Mouse (Mus musculus) midbrain, postnatal 0 days (tissue): ENCODE measurements at regions not wholly inside any gene's neighbourhood (a gene's known extent, or its start where the extent isn't known, plus 50 kb on each side); places are given as distances from the start of the nearest gene placed in this dataset.
"Not testable (repeated sequence)": the region's sequence is repeated elsewhere in the genome, so short reads cannot be mapped to it uniquely, and the experiment has no call there.

ENCODE experiments used
- ATAC-seq: fragments of 200-750 bp; cut with Nextera tagmentation; 2 replicates; pipeline ENCODE4 v1.8.0; 2017; ENCODE audit warnings: moderate number of reproducible peaks, mild to moderate bottlenecking, moderate TSS enrichment, moderate library complexity; ENCODE audit not compliant: low FRiP score
- DNase-seq: peaks from one replicate; pipeline ENCODE4 v3.0.0-alpha.2; 2015; ENCODE audit warnings: low spot score
- H3K27ac ChIP-seq: fragments of 300-500 bp; sonication (generic); 2 replicates; pipeline ENCODE4 v1.5.1; 2014; ENCODE audit warnings: low read depth, mild to moderate bottlenecking, low read length, mixed read lengths
- H3K27me3 ChIP-seq: fragments of 300-500 bp; sonication (generic); 2 replicates; pipeline ENCODE4 v1.6.1; 2014; ENCODE audit warnings: low read length, control low read depth, mixed read lengths; ENCODE audit not compliant: insufficient read depth
- H3K36me3 ChIP-seq: fragments of 300-500 bp; sonication (generic); 2 replicates; pipeline ENCODE4 v1.6.1; 2014; ENCODE audit warnings: low read length, control low read depth, mixed read lengths; ENCODE audit not compliant: insufficient read depth
- H3K4me1 ChIP-seq: fragments of 300-500 bp; sonication (generic); 2 replicates; pipeline ENCODE4 v1.6.1; 2014; ENCODE audit warnings: mild to moderate bottlenecking, control low read depth, antibody characterized with exemption, low read length, mixed read lengths; ENCODE audit not compliant: insufficient read depth
- H3K4me2 ChIP-seq: fragments of 300-500 bp; sonication (generic); 2 replicates; pipeline ENCODE4 v1.6.1; 2014; ENCODE audit warnings: low read depth, mild to moderate bottlenecking, low read length, mixed read lengths; ENCODE audit not compliant: poor library complexity, severe bottlenecking
- H3K4me3 ChIP-seq: fragments of 300-500 bp; sonication (generic); 2 replicates; pipeline ENCODE4 v1.5.1; 2014; ENCODE audit warnings: low read depth, mild to moderate bottlenecking, low read length, moderate library complexity
- H3K9ac ChIP-seq: fragments of 300-500 bp; sonication (generic); replicated peaks from 2 replicates; pipeline ENCODE4 v1.6.1; 2014; ENCODE audit warnings: mild to moderate bottlenecking, low read length, moderate library complexity, mixed read lengths; ENCODE audit not compliant: poor library complexity, severe bottlenecking
- H3K9me3 ChIP-seq: fragments of 300-500 bp; sonication (generic); 2 replicates; pipeline ENCODE4 v1.6.1; 2016; ENCODE audit warnings: low read length, control low read depth
- CTCF ChIP-seq: IDR thresholded peaks from 2 replicates; pipeline ENCODE4 v1.5.1; 2016; ENCODE audit warnings: antibody characterized with exemption, mild to moderate bottlenecking
- WGBS: fragments of 180-500 bp; shearing (Covaris S2); extraction: QIAGEN DNeasy Blood & Tissue Kit; methylation state at CpG from one replicate; pipeline ENCODE4 v1.1.7; 2014; 5-methylcytosine and 5-hydroxymethylcytosine counted together

DNA sequence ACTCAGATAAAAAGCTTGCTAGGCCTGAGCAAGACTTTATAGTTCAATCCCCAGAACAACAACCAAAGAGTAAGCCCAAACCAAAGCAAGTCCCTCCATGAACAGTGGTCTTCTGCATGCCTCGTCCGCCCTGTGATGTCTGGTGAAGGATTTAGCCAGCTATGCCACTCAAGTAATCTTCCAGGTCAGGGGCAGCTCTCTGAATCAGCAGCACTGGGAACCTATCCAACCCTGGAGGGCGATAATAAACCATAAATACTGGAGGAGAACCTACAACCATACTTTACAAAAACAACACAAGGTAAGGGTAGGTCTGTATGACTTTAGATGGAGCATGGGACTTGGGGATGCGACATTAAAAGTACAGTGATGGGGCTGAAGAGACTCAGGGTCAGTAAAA, 283.0 kb downstream of the Gadd45g start:
- Histone ChIP-seq H3K4me3 (no peak overlapping the region), H3K27me3 (no peaks in the 10 kb centered on the region), H3K4me2 (no peak overlapping the region), H3K9ac (no peak overlapping the region), H3K36me3 (no peaks in the 10 kb centered on the region), H3K4me1 (no peaks in the 10 kb centered on the region), H3K9me3 (0 out of 2 replicates have a peak, but pooled peaks cover 3% of the 10 kb centered on the region), H3K27ac (no peak overlapping the region)
- 87% methylated on average over 4 of the region's 4 CpGs for WGBS
- no peak for TF ChIP-seq CTCF
- no peak for DNase-seq
- ATAC-seq = no peak

GRCm38 (mm10) chr13:52133202-52133601, 286.7 kb downstream of the Gadd45g start:
- ATAC-seq (no peak), DNase-seq (no peak)
- H3K9me3 ChIP-seq = 0 out of 2 replicates have a peak, but pooled peaks cover 3% of the 10 kb centered on the region
- no peak overlapping the region for H3K4me3 ChIP-seq
- no peaks in the 10 kb centered on the region for H3K4me1 ChIP-seq
- no peak overlapping the region for H3K27ac ChIP-seq
- H3K9ac ChIP-seq = no peak overlapping the region
- TF ChIP-seq CTCF = no peak
- H3K4me2 ChIP-seq = no peak overlapping the region
- H3K27me3 ChIP-seq = no peaks in the 10 kb centered on the region
- 42% methylated on average over 3 of the region's 3 CpGs for WGBS
- no peaks in the 10 kb centered on the region for H3K36me3 ChIP-seq

- no peak for DNase-seq
- Histone ChIP-seq H3K4me3 (no peak overlapping the region), H3K36me3 (no peaks in the 10 kb centered on the region), H3K9ac (no peak overlapping the region), H3K4me1 (0 out of 2 replicates have a peak, but pooled peaks cover 2% of the 10 kb centered on the region), H3K4me2 (no peak overlapping the region), H3K27ac (no peak overlapping the region), H3K9me3 (no peaks in the 10 kb centered on the region), H3K27me3 (no peaks in the 10 kb centered on the region)
- WGBS = 79% methylated on average over 6 of the region's 6 CpGs
- no peak for TF ChIP-seq CTCF
- no peak for ATAC-seq
Measured at GRCm38 (mm10) chr13:52138331-52138945, 292.0 kb downstream of the Gadd45g start.

DNA sequence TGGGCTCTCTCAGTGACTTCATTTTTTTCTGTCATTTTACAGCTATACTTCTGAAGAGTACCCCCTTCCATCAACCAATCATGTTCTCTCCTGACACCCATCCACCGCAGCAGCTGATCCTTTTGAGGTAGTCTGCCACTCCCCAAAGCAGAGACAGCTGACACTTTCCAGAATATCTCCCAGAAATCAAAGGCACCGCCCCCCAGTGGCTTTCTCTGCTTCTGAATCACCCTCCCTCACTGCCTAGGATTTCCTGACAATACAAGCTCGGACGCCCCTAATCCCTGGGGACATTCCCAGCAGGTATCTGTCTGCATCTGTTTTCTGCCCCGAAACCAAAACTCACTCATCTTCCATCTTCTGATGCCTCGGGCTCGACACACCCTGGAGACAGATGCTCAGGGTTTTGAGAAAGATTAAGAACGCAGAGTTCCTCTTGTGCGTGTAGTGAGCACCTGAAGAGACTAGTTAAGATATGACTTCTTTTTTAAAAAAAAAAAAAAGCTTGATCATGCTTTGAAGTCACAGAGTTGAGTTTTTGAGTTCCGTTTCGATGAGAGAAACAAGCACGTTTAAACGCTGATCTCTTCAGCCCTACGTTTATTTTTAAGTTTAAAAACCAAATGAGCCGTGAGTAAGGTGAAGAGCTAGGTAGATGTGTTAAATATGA, 292.8 kb downstream of the Gadd45g start:
- H3K36me3 ChIP-seq = no peaks in the 10 kb centered on the region
- no peaks in the 10 kb centered on the region for H3K27me3 ChIP-seq
- TF ChIP-seq CTCF = peak; percentile 35
- H3K4me1 ChIP-seq = 0 out of 2 replicates have a peak, but pooled peaks cover 2% of the 10 kb centered on the region
- H3K4me2 ChIP-seq = peak overlapping the region; percentile 39; the same call in 1 of the 2 replicates
- H3K4me3 ChIP-seq = peak overlapping the region; percentile 9; the same call in 1 of the 2 replicates
- WGBS = 18% methylated on average over 15 of the region's 15 CpGs
- peak; percentile 63 for ATAC-seq
- DNase-seq = no peak
- no peaks in the 10 kb centered on the region for H3K9me3 ChIP-seq
- no peak overlapping the region; the same call in 1 of the 2 replicates for H3K9ac ChIP-seq
- H3K27ac ChIP-seq = peak overlapping the region; percentile 38; the same call in 1 of the 2 replicates

GRCm38 (mm10) chr13:52140221-52140620, 293.7 kb downstream of the Gadd45g start:
- H3K27me3 ChIP-seq = no peaks in the 10 kb centered on the region
- H3K4me3 ChIP-seq = no peak overlapping the region
- H3K27ac ChIP-seq = no peak overlapping the region
- H3K36me3 ChIP-seq = no peaks in the 10 kb centered on the region
- H3K4me1 ChIP-seq = 0 out of 2 replicates have a peak, but pooled peaks cover 2% of the 10 kb centered on the region
- ATAC-seq (peak; percentile 31; the same call in 1 of the 2 replicates), DNase-seq (no peak)
- no peak overlapping the region for H3K9ac ChIP-seq
- no peak for TF ChIP-seq CTCF
- H3K4me2 ChIP-seq = no peak overlapping the region
- H3K9me3 ChIP-seq = no peaks in the 10 kb centered on the region
- WGBS = 66% methylated on average over 6 of the region's 6 CpGs

DNA sequence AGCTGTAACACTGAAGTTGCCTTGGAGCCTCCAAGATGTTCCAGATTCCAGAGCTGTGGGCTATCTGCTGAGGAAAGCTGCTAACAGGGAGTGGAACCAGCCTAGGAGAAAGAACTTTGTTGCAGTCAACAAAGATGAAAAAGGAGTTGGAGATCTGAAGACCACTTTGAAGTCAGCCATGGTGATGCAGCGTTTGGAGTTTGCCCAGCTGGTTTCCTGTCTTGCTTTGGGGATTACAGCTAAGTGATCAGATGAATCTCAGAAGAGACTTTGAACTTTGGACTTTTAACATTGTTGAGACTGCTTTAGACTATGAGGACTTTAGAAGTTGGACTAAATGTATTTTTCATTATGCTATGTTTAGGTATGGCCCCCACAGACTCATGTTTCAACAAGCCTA, 297.6 kb downstream of the Gadd45g start:
- not testable (repeated sequence) for H3K36me3 ChIP-seq, H3K4me1 ChIP-seq, H3K9ac ChIP-seq, H3K27me3 ChIP-seq, H3K4me2 ChIP-seq, H3K9me3 ChIP-seq, DNase-seq, H3K4me3 ChIP-seq, H3K27ac ChIP-seq, ATAC-seq
- WGBS = 69% methylated on average over 1 of the region's 1 CpGs
